26 mouse cellular contexts compared by ENCODE assay signal in genomic region chr8:113083976-113084375, GRCm38 (mm10).
A peak's percentile ranks its signal among the peaks of the same experiment; 100 is the strongest.
DNase-seq lines count a peak whose midpoint lies in the region; ATAC-seq lines count a peak whose summit lies in the region.
"Had no signal": no experiment of that assay in that cellular context is flagged by ENCODE, and none has a peak within 500 bp of the region (broad histone marks: within the 10 kb centered on the region; RNA-seq: fewer than 3 reads in every experiment).

No protein-coding gene starts in this region.

- WGBS in forebrain, embryonic 14.5 days, result 95% methylated on average over 2 of the region's 2 CpGs
- WGBS in forebrain, embryonic 13.5 days, result 92% methylated on average over 2 of the region's 2 CpGs
- 64% methylated on average over 2 of the region's 2 CpGs for WGBS in lung, embryonic 16.5 days

- no peak overlapping the region for H3K27ac ChIP-seq in forebrain, embryonic 14.5 days (ENCODE audit: low read depth, low read length)
- H3K27ac ChIP-seq in forebrain, embryonic 13.5 days, result no peak overlapping the region
- no peak overlapping the region for H3K27ac ChIP-seq in lung, embryonic 16.5 days (ENCODE audit: low read length)
- H3K27ac ChIP-seq: forebrain, embryonic 15.5 days; heart, adult 2 months; hindbrain, embryonic 13.5 days; limb, embryonic 13.5 days; liver, embryonic 12.5 days; lung, embryonic 15.5 days had no signal

- peak; percentile 16 for DNase-seq in forebrain, embryonic 14.5 days (ENCODE audit: low spot score)
- DNase-seq in lung, postnatal 4 days, result no peak
- peak; percentile 1 to 25 for DNase-seq in layer of hippocampus, adult 18-20 months (ENCODE audit: low spot score in 2 of 2)
- no peak for DNase-seq in kidney, adult 8-10 months
- DNase-seq in frontal cortex, postnatal 25 days (ENCODE audit: low spot score in 2 of 2), result no peak
- DNase-seq: adrenal gland, adult 2 months; B cell, adult 2 months; cerebellum, adult 9-11 months; gastrocnemius, postnatal 25 days; heart, adult 2 months; kidney, adult 9 months; kidney, postnatal 14 days; right cerebral cortex, postnatal 14 days; thymus, postnatal 14 days had no signal

- ATAC-seq in forebrain, embryonic 14.5 days, result no peak
- ATAC-seq in forebrain, embryonic 13.5 days, result no peak
- ATAC-seq in lung, embryonic 16.5 days (ENCODE audit: low read depth), result 0 out of 2 replicates have a peak, but pooled peaks have one; percentile 5
- ATAC-seq in common myeloid progenitor, adult 5-6 weeks (replicated peaks; ENCODE audit: low read depth, poor library complexity, severe bottlenecking), result peak; percentile 69
- ATAC-seq: forebrain, embryonic 15.5 days; liver, embryonic 12.5 days; Patski had no signal

- H3K36me3 ChIP-seq in forebrain, embryonic 14.5 days (ENCODE audit: control insufficient read depth, insufficient read depth, low read length), result no peaks in the 10 kb centered on the region
- no peaks in the 10 kb centered on the region for H3K36me3 ChIP-seq in forebrain, embryonic 13.5 days (ENCODE audit: poor library complexity, severe bottlenecking)
- no peaks in the 10 kb centered on the region for H3K36me3 ChIP-seq in lung, embryonic 16.5 days (ENCODE audit: control insufficient read depth, insufficient read depth, low read length)
- H3K36me3 ChIP-seq: forebrain, embryonic 15.5 days; G1E; hindbrain, embryonic 13.5 days; limb, embryonic 13.5 days; liver, embryonic 12.5 days; lung, embryonic 15.5 days had no signal

- H3K27me3 ChIP-seq in forebrain, embryonic 14.5 days (replicated peaks; ENCODE audit: control insufficient read depth, insufficient read depth, low read length), result no peaks in the 10 kb centered on the region
- no peaks in the 10 kb centered on the region for H3K27me3 ChIP-seq in forebrain, embryonic 13.5 days
- H3K27me3 ChIP-seq in lung, embryonic 16.5 days (ENCODE audit: control insufficient read depth, insufficient read depth, low read depth, low read length), result no peaks in the 10 kb centered on the region
- H3K27me3 ChIP-seq: CH12.LX; forebrain, embryonic 15.5 days; hindbrain, embryonic 13.5 days; limb, embryonic 13.5 days; liver, embryonic 12.5 days; lung, embryonic 15.5 days; Patski had no signal

- H3K4me3 ChIP-seq in forebrain, embryonic 14.5 days (ENCODE audit: low read depth, low read length), result no peak overlapping the region
- H3K4me3 ChIP-seq in forebrain, embryonic 13.5 days, result no peak overlapping the region
- H3K4me3 ChIP-seq in lung, embryonic 16.5 days (ENCODE audit: low read length), result no peak overlapping the region
- H3K4me3 ChIP-seq: forebrain, embryonic 15.5 days; heart, adult 2 months; hindbrain, embryonic 13.5 days; limb, embryonic 13.5 days; liver, embryonic 12.5 days; lung, embryonic 15.5 days had no signal

- no peaks in the 10 kb centered on the region for H3K9me3 ChIP-seq in forebrain, embryonic 14.5 days (replicated peaks; ENCODE audit: control insufficient read depth, low read length)
- no peaks in the 10 kb centered on the region for H3K9me3 ChIP-seq in forebrain, embryonic 13.5 days (replicated peaks)
- H3K9me3 ChIP-seq in lung, embryonic 16.5 days (ENCODE audit: control insufficient read depth, low read length), result no peaks in the 10 kb centered on the region
- H3K9me3 ChIP-seq: forebrain, embryonic 15.5 days; hindbrain, embryonic 13.5 days; limb, embryonic 13.5 days; liver, embryonic 12.5 days; lung, embryonic 15.5 days had no signal

- no peak overlapping the region for H3K9ac ChIP-seq in forebrain, embryonic 14.5 days (ENCODE audit: low read length)
- no peak overlapping the region for H3K9ac ChIP-seq in forebrain, embryonic 13.5 days
- no peak overlapping the region for H3K9ac ChIP-seq in lung, embryonic 16.5 days (ENCODE audit: low read length)
- H3K9ac ChIP-seq: forebrain, embryonic 15.5 days; hindbrain, embryonic 13.5 days; limb, embryonic 13.5 days; liver, embryonic 12.5 days; lung, embryonic 15.5 days had no signal

- no peak overlapping the region for H3K4me2 ChIP-seq in forebrain, embryonic 14.5 days (ENCODE audit: low read length)
- no peak overlapping the region for H3K4me2 ChIP-seq in forebrain, embryonic 13.5 days
- H3K4me2 ChIP-seq in lung, embryonic 16.5 days (ENCODE audit: low read depth, low read length), result no peak overlapping the region
- H3K4me2 ChIP-seq: forebrain, embryonic 15.5 days; hindbrain, embryonic 13.5 days; limb, embryonic 13.5 days; liver, embryonic 12.5 days; lung, embryonic 15.5 days; midbrain, embryonic 11.5 days had no signal

- no peaks in the 10 kb centered on the region for H3K4me1 ChIP-seq in forebrain, embryonic 14.5 days (ENCODE audit: control insufficient read depth, insufficient read depth, low read length)
- H3K4me1 ChIP-seq in forebrain, embryonic 13.5 days, result no peaks in the 10 kb centered on the region
- no peaks in the 10 kb centered on the region for H3K4me1 ChIP-seq in lung, embryonic 16.5 days (replicated peaks; ENCODE audit: control insufficient read depth, insufficient read depth, low read length)
- H3K4me1 ChIP-seq: forebrain, embryonic 15.5 days; hindbrain, embryonic 13.5 days; limb, embryonic 13.5 days; liver, embryonic 12.5 days; lung, embryonic 15.5 days had no signal

Comparison
In these comparisons a context has a peak if more than half of its experiments do, and no peak if none do; other contexts are left out.
1. ATAC-seq: peak in lung, embryonic 16.5 days (single experiment) and common myeloid progenitor, adult 5-6 weeks (single experiment); none in forebrain, embryonic 14.5 days (single experiment) and forebrain, embryonic 13.5 days (single experiment).
2. DNase-seq: peak in forebrain, embryonic 14.5 days (single experiment) and layer of hippocampus, adult 18-20 months (2 of 2); none in lung, postnatal 4 days (0 of 2), kidney, adult 8-10 months (0 of 2) and frontal cortex, postnatal 25 days (0 of 2).